In the genomic region with DNA sequence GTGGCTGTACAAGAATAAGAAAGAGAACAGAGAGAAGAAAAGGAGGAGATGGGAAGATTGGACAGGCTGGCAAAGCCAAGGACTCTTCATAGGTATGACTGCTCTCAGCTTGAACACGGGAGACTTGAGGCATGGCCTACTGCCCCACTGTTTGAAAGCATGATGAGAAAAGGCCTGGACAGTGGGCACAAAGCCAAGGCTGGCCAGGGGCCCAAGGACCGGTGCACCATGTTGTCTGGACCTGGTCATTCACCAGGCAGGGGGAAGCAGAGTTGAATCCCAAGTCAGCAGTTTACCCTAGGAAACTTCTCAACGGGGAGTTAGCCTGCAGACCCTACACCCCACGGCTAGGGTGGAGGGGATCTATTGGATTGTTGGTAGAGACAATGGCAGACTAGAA, we compare ENCODE assay signal across 8 mouse cellular contexts. TPM values are rescaled to one million over a fixed set of nuclear protein-coding genes. Genes with fewer than 3 reads are reported as not detected.
DNase-seq lines count a peak whose midpoint lies in the region; ATAC-seq and TF ChIP-seq lines count a peak whose summit lies in the region.
"Had no signal": no experiment of that assay in that cellular context is flagged by ENCODE, and none has a peak within 500 bp of the region (broad histone marks: within the 10 kb centered on the region; RNA-seq: fewer than 3 reads in every experiment).

No protein-coding gene starts in this region.

- DNase-seq in lung, adult 2 months: peak; percentile 5
- DNase-seq in lung, postnatal 36 days: no peak
- DNase-seq in adrenal gland, postnatal 10 days: peak; percentile 83
- peak; percentile 34 for DNase-seq in fibroblast of lung, adult 2 months (ENCODE audit: low read depth)
- no peak for DNase-seq in lung, postnatal 0 days (ENCODE audit: low spot score)
- no peak for DNase-seq in spleen, adult 12 weeks (ENCODE audit: low spot score)

- H3K4me1 ChIP-seq in lung, adult 2 months (ENCODE audit: control insufficient read depth, insufficient read depth, low read length): no peaks in the 10 kb centered on the region
- H3K4me1 ChIP-seq in lung, postnatal 0 days (ENCODE audit: insufficient read depth, low read depth, low read length): peaks cover 9% of the 10 kb centered on the region; the same call in 1 of the 2 replicates

- peak overlapping the region; percentile 43 for H3K4me2 ChIP-seq in lung, postnatal 0 days (replicated peaks; ENCODE audit: low read depth, low read length)

- TF ChIP-seq POLR2A in lung, adult 2 months (IDR thresholded peaks at IDR 0.05; ENCODE audit: borderline replicate concordance, extremely low read depth, low read depth, low read length): no peak

- H3K27me3 ChIP-seq in lung, postnatal 0 days (replicated peaks; ENCODE audit: insufficient read depth, low read length): 0 out of 2 replicates have a peak, but pooled peaks cover 6% of the 10 kb centered on the region

- H3K36me3 ChIP-seq in lung, postnatal 0 days (ENCODE audit: insufficient read depth, low read length): no peaks in the 10 kb centered on the region

- no peak for TF ChIP-seq CTCF in lung, adult 2 months (IDR thresholded peaks at IDR 0.05; ENCODE audit: insufficient read depth, low read length)
- no peak for TF ChIP-seq CTCF in lung, postnatal 0 days (IDR thresholded peaks at IDR 0.05)

- no peaks in the 10 kb centered on the region for H3K9me3 ChIP-seq in lung, postnatal 0 days (ENCODE audit: low read length)
- H3K9me3 ChIP-seq: midbrain, embryonic 13.5 days had no signal

- peak overlapping the region; percentile 78 for H3K27ac ChIP-seq in lung, postnatal 0 days (ENCODE audit: low read length)
- H3K27ac ChIP-seq: midbrain, embryonic 13.5 days had no signal

- no peak for ATAC-seq in lung, postnatal 0 days
- no peak for ATAC-seq in megakaryocyte progenitor cell, adult 5-6 weeks (replicated peaks; ENCODE audit: poor library complexity)

- no peak overlapping the region for H3K4me3 ChIP-seq in lung, adult 2 months (replicated peaks; ENCODE audit: extremely low read depth, low read depth, low read length)
- H3K4me3 ChIP-seq in lung, postnatal 0 days (ENCODE audit: low read depth, low read length): no peak overlapping the region
- H3K4me3 ChIP-seq: midbrain, embryonic 13.5 days had no signal

- H3K9ac ChIP-seq in lung, postnatal 0 days (replicated peaks; ENCODE audit: low read depth): no peak overlapping the region
- H3K9ac ChIP-seq: midbrain, embryonic 13.5 days had no signal

- WGBS in lung, adult 2 months: 55% methylated on average over 4 of the region's 4 CpGs
- WGBS in lung, postnatal 0 days: 39% methylated on average over 4 of the region's 4 CpGs

- no peak for TF ChIP-seq EP300 in lung, postnatal 0 days (IDR thresholded peaks at IDR 0.05)

RNA-seq across cellular contexts. Expression of a gene that starts 6.2 kb away (rescaled TPM):
- polyA plus RNA-seq in lung, adult 2 months (2012; rRNA removed): 4.2 and 7.3 TPM in 2 replicates
- under 1 TPM in 1 of 2 experiments, not detected in 1; 0.30 TPM for total RNA-seq in adrenal gland, postnatal 10 days (2021)
- 8.6 and 10.6 TPM in 2 replicates for polyA plus RNA-seq in lung, postnatal 0 days (2015; fragmentation: Nextera tagmentation; extraction: Ambion mirVana)
- not detected in 2 replicates for total RNA-seq in megakaryocyte progenitor cell, adult 5-6 weeks (2015)
- not detected in 2 replicates for total RNA-seq in megakaryocyte progenitor cell, adult 5-6 weeks (2017)

RNA-seq across cellular contexts. Expression of a gene that starts 15.2 kb away (rescaled TPM):
- 0.14 TPM in 1 of 2 replicates, not detected in the other for polyA plus RNA-seq in lung, adult 2 months (2012; rRNA removed)
- total RNA-seq in adrenal gland, postnatal 10 days (2021): not detected
- 0.18 TPM in 1 of 2 replicates, not detected in the other for polyA plus RNA-seq in lung, postnatal 0 days (2015; fragmentation: Nextera tagmentation; extraction: Ambion mirVana)
- not detected in 2 replicates for total RNA-seq in megakaryocyte progenitor cell, adult 5-6 weeks (2015)
- not detected in 2 replicates for total RNA-seq in megakaryocyte progenitor cell, adult 5-6 weeks (2017)

RNA-seq across cellular contexts. Expression of a gene that starts 32.8 kb away (rescaled TPM):
- 0.14 and 0.45 TPM in 2 replicates for polyA plus RNA-seq in lung, adult 2 months (2012; rRNA removed)
- total RNA-seq in adrenal gland, postnatal 10 days (2021): not detected
- polyA plus RNA-seq in lung, postnatal 0 days (2015; fragmentation: Nextera tagmentation; extraction: Ambion mirVana): not detected in 2 replicates
- total RNA-seq in megakaryocyte progenitor cell, adult 5-6 weeks (2015): not detected in 2 replicates
- total RNA-seq in megakaryocyte progenitor cell, adult 5-6 weeks (2017): not detected in 2 replicates
- polyA plus RNA-seq: midbrain, embryonic 13.5 days had no signal

Comparison
In these comparisons a context has a peak if more than half of its experiments do, and no peak if none do; other contexts are left out.
1. DNase-seq: peak in lung, adult 2 months (single experiment), adrenal gland, postnatal 10 days (single experiment) and fibroblast of lung, adult 2 months (single experiment); none in lung, postnatal 36 days (single experiment), lung, postnatal 0 days (single experiment) and spleen, adult 12 weeks (single experiment).